Mouse (Mus musculus): ENCODE measurements around the gene Tmem38a.
A peak's percentile ranks its signal among the peaks of the same experiment; 100 is the strongest.

The Tmem38a gene

DNA sequence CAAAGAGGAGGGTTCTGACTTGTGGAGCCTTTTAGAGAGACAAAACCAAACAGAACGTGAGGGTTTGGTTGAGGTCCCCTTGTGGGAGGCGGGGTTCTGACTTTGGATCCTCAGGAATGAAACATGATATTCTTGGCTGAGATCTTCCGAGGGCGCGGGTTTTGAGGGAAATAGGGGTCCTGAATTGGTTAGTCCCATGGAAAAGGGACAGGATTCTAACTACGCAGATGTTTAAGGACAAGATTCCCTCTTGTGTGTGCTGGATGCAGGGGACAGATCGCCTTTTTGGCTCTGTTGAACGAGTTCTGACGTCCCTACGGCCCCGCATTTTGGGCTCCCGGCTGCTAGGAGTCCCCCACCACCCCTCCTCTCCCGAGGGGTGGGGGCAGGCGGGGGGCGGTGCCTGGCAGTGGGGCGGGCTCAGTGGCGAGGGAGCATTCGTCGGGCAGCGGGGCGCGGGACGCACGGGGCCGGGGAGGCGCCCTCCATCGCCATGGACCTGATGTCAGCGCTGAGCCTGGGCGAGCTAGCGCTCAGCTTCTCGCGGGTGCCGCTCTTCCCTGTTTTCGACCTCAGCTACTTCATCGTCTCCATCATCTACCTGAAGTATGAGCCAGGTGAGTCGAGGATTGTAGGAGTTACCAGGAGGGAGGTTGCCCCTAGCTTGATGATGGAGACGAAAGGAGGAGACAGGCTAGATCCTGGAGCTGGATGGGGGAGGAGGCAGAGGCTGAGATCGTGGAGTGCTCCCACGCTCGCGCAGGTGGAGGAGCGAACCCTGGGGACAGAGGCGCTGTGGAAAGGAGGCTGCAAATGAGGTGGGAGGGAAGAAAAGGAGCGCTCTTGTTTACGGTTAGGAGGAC is at the start of gene Tmem38a:
Gene Tmem38a (plus strand): TSS at position 445 of the 863 bp plus-strand sequence.
- DNase-seq (ENCODE audit: low spot score in 2 of 2): peak; percentile 79 to 81

DNA sequence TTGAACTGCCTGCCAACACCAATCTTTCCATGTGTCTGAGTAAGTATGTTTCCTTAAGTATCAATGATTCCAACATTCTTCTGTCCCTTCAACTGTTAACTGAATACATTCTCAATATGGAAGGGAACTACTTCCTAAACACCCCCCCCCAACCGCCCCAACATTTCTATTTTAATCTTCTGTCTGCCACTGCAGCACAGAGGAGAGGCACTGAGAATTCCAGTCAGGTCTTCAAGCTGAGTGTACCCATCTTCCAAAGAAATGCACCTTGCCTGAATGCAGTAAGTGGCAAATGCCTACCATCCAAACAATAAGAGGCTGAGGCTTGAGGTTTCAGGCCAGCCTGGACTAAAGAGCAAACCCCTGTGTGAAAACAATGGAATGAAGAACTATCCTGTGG is 39.8 kb upstream of the Tmem38a start:
- DNase-seq (ENCODE audit: low spot score in 2 of 2): no peak

DNA sequence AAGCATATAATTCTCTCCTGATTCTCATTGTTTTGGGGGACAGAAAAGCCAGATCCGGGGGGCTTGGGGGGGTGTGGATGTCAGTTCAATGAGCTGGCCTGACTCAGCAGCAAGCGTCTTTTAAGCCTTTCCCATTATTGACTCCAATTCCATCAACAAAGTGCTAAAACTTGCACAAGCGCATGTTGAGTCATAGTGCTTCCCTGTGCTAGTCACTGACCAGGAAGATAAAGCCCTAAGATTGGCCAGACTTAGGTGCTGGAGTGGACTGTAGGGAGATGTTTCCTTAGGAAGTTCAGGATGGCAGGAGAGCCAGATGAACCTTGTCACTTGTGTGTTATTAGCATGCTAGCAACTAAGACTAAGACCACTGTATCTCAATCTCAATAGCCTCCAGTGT is 37.0 kb upstream of the Tmem38a start:
- no peak for DNase-seq (ENCODE audit: low spot score in 2 of 2)

DNA sequence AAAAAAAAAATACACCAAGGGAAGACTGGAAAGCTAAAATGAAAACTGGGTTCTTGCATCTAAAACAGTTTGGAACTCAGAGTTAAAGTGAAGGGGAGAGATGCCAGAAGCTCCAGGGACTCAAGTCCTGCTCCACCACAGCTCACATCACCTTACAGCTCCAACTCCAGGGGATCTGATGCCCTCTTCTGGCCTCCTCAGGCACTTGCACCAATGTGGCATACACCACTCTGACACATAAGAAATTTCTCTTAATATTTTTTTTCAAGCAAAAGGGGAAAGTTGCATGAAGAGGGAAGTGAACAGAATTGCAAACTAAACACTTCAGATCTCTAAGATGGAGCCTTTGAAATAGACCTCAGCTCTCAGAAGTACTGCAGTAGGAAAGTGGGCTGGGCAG is 32.6 kb upstream of the Tmem38a start:
- no peak for DNase-seq (ENCODE audit: low spot score in 2 of 2)

- DNase-seq (ENCODE audit: low spot score in 2 of 2): no peak
Measured at GRCm38 (mm10) chr8:72547122-72547801, 24.6 kb upstream of the Tmem38a start.

DNA sequence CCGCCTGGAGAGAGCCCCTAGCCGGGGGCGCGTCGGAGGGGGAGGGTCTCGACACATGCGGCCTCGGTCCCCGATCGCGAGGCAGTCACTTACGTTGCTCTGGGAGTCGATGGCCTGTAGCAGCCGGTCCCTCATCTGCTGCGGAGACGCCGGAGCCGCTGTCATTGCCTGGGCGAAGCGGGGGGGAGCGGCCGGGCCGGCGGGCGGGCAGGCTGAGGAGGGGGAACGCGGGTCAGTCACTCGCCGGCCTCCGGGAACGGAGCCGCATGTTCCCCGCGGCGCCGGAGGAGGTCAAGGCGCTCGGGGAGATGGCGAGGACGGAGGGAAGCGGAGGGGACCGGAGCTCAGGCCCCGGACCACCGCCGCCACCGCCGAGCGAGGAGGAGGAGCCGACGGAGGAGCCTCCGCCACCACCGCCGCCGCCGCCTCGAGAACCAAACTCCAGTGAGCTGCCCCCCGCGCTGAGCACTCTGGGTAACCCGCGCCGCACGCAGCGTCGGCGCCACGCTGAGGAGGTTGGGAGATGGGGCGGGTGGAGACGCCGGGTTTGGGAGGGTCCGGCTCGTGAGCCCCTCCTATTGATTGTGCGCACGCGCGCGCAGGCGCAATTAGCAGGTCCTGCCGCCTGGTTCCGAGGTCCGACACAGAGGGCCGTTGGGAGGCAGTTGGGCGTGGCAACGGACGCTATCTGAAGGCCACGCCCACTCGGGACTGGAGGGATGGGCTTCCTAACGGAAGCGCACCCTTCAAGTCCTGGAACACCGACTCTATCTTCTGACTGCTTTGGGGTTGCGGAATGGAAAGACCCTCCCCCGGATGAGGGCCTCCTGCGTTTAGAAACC is 23.8 kb upstream of the Tmem38a start, which contains the start of gene Med26:
Gene Med26 (minus strand): TSS at position 469 of the 842 bp plus-strand sequence.
- peak; percentile 97 to 98 for DNase-seq (ENCODE audit: low spot score in 2 of 2)

DNA sequence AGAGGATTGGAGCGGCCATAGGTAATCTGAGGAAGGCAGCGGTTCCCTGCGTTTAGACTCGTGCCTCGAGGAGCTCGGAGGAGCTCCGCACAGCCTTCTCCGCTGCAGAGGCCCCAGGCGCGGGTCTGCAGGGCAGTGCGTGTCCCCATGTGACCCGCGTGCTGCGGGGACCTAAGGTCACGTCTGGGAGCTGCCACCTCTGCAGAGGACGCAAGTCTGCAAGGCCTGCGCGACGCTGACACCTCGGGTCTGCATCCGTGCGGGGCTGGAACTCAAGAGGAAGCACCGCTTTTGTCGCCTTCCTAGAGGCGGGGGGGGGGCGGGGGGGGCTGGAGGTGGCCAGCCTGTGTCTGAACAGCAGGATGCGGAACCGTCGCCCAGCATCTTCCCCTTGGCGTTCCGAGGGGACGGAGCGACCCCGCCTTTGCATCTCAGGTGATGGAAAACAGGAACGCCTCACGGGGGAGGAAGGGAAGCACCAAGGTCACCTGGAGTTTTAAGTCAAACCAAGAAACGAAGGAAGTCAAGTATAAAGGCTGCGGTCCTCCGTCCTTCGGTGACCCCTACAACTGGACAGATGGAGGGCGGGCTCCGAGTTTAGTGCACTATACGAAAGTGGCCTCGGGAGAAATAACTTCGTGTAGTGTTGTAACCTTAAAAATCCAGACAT is 23.1 kb upstream of the Tmem38a start:
- DNase-seq (ENCODE audit: low spot score in 2 of 2): peak in 1 of 2 experiments; percentile 27

DNA sequence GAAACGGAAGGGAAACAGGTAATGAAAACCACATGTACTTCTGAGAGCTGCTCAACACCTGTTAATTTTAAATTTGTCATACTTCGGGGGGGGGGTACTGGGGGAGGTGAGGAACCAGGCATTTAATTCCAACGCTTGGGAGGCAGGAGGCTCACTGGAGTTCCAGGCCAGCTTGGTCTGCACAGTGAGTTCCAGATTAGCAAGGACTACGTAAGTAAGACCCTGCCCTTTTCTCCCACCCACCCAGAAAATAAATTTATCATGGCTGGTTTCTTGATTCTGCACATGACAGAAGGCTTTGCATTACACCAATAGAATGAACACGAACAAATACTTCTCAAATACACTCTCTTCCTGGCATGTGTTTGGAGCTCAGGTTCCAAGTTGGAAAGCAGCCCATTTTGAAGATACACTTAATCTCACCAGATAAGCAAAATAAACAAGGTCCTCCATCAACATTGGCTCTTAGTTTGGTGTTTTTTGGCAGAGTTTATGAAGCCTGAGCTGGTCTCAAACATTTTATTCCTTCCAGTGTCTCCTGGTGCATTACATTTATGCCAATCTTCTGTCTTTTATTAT is 22.5 kb upstream of the Tmem38a start:
- DNase-seq (ENCODE audit: low spot score in 2 of 2): no peak

GRCm38 (mm10) chr8:72555770-72556169 is 16.1 kb upstream of the Tmem38a start:
- DNase-seq (ENCODE audit: low spot score in 2 of 2): no peak

GRCm38 (mm10) chr8:72561111-72561689 is 10.7 kb upstream of the Tmem38a start:
- no peak for DNase-seq (ENCODE audit: low spot score in 2 of 2)

DNA sequence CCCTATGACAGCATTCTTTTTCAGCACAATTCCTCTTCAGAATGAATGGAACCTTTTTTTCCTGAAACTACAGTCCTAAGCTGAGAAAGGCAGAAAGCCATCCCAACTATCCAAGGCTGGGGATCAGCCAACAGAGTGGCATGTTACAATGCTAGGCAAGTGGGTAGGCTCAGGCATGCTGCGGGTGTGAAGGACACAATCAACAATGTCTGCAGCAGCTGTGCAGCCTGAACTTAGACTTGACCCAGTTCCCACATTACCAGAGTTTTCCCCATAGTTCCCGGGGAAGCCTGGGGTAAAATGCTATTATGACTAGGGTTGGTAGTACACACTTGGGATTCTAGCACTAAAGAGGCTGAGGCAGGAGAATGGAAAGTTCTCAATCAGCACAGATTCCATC is 5.9 kb upstream of the Tmem38a start:
- no peak for DNase-seq (ENCODE audit: low spot score in 2 of 2)

DNA sequence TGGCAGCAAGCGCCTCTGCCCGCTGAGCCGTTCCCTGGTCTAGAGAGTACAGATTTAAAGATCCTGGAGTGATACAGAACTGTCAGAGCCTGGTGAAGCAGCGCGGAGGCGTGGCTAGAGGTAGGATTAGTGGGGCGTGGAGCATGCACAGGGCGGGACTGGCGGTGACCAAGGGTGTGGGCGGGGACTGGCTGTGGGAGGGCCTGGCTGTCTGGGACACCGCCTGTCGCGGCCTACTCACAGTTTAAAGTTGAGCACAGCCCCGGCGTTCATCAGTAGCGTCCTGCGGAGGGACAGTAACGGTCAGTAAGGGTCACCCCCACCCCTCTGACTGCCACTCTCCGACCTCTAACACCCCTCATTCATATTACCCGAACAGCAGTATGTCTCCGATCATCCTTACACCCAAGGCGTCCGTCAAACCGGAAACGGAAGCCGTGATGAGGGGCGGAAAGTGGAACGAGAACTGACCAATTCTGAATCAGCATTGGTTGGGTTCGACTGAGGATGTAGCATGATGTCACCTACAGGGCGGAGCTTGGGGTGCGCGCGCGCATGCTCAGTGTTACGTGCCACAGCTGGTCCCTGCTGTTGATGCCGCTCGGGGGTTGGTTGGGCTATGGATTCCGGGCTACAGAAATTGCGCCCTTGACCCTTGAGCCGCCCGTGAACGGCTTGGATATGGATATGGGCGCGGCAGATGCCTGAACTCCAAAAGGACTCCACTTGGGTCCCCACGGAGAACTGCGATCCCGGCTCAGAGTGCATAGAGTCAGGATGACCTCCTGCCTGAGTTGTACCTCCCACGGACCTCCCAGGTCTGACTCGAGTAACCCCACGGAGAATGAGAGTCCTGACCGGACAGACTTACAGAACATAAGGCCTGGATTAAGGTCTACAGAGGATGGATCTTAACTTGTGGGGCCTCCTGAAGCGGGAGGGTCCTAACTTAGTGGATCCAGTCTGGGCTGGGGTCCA is 933 bp upstream of the Tmem38a start, which contains the start of gene Smim7:
Gene Smim7 (minus strand): TSS at position 456 of the 978 bp plus-strand sequence.
- DNase-seq (ENCODE audit: low spot score in 2 of 2): peak; percentile 97 to 99

DNA sequence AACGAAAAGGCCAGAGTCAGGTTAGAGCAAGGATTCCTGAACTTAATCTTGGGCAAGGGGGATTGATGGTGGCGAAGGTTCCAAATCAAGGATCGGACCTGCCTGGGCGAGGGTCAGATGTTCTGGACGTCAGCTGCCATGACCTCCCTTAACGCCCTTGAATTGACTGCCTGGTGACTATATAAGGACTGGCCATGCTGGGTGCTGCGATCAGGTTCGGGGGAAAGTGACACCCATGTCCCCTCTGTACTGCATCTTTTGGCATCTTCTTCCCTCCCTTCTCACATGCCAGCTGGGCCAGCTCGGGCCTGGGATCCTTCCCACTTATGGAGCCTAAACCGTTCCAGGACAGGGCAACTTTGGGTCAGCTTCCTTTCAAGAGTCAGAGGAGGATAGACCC is 652 bp downstream of the Tmem38a start:
- no peak for DNase-seq (ENCODE audit: low spot score in 2 of 2)

DNA sequence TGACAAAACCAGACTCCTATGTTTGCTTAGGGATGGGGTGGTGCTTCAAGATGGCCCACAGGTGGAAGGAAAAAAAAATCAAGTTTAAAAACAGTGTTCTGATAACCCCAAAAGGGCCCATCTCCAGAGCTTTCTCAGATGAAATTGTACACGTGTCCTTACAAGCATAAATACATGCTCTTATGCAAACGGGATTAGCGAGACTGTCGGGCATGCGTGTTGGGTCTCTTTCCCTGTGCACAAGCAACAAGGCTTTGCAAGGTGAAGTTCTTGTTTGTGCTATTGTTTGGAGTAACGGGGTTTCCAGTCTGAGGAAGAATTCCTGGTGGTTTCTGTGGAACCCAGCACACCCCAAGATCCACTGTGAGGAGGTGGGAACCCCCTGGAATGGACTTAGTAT is 1.6 kb downstream of the Tmem38a start:
- peak; percentile 28 to 41 for DNase-seq (ENCODE audit: low spot score in 2 of 2)

DNA sequence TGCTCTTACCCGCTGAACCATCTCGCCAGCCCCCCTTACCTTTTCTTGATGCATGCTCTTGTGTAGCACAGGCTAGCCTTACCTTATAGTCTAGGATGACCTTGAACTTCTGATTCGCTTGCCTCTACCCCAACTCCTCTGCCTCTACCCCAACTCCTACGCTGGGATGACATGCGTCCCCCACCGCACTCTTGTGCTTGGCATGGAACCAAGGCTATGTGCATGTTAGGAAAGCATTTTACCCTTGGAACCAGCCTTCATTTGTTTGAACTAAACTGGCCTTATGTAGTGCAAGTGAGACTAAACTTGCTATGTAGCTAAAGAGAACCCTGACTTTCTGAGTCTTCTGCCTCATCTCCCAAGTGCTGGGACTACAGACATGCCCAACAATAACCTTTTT is 4.1 kb downstream of the Tmem38a start:
- no peak for DNase-seq (ENCODE audit: low spot score in 2 of 2)

- no peak for DNase-seq (ENCODE audit: low spot score in 2 of 2)
Measured at GRCm38 (mm10) chr8:72577266-72577665, 5.4 kb downstream of the Tmem38a start.

GRCm38 (mm10) chr8:72577941-72578340 is 6.1 kb downstream of the Tmem38a start:
- no peak for DNase-seq (ENCODE audit: low spot score in 2 of 2)

DNA sequence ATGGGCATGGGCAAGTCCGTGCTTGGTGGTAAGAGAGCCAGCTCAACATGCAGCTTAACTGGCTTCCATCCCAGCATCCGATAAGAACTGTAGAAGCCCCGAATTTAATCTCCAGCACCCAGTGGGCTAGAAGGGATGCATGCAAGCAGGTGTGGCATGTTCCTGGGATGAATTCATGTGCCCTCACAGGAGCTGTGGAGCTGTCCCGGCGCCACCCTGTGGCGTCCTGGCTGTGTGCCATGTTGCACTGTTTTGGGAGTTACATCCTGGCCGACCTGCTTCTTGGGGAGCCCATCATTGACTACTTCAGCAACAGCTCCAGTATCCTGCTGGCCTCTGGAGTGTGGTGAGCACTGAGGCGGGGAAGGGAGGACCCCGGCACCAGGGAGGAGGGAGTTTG is 7.5 kb downstream of the Tmem38a start:
- no peak for DNase-seq (ENCODE audit: low spot score in 2 of 2)

DNA sequence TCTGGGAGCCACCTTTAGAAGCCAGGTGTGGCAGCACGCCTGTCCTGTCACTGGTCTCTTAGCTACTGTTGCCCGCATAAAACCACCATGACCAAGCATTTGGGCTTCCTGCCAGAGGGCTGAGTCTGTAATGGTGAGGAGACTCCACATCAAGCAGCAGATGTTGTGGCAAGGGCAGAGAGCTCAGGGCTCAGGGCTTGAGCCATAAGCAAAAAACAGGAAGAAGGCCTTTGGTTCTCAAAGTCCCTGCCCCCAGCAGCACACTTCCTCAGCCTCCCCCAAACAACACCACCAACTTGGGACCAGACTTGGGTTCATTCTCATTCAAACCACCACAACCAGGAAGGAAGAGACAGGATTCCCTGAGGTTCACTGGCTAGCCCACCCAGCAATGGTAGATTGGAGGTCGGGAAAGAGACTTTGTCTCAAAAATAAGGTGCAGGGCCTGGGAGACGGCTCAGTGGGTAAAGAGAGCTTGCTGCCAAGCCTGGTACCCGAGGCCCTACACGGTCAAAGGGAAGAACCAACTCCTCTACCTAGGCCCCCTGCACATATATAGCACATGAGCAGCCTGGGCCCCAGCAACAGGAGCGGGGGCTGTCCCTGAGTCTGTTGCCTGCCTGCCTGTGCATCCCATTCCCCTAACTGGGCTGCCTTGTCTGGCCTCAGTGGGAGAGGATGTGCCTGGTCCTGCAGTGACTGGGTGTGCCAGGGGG is 11.4 kb downstream of the Tmem38a start:
- DNase-seq (ENCODE audit: low spot score in 2 of 2): no peak
